Mouse (Mus musculus) thymus, adult 2 months (tissue): ENCODE measurements around the gene Slc25a53.

ENCODE experiments used
- CTCF ChIP-seq: fragments of 200-500 bp; IDR thresholded peaks from 2 replicates; pipeline ENCODE4 v1.5.1; 2012; ENCODE audit warnings: mild to moderate bottlenecking, control low read depth, low read length, moderate library complexity, borderline replicate concordance; ENCODE audit not compliant: control insufficient read depth, poor library complexity, insufficient read depth; ENCODE audit errors: extremely low read depth
- POLR2A ChIP-seq: fragments of 200-500 bp; IDR thresholded peaks from 2 replicates; pipeline ENCODE4 v1.6.1; 2012; ENCODE audit warnings: mild to moderate bottlenecking, low read length, control low read depth, moderate library complexity; ENCODE audit not compliant: control insufficient read depth, poor library complexity, insufficient read depth; ENCODE audit errors: extremely low read depth

DNA sequence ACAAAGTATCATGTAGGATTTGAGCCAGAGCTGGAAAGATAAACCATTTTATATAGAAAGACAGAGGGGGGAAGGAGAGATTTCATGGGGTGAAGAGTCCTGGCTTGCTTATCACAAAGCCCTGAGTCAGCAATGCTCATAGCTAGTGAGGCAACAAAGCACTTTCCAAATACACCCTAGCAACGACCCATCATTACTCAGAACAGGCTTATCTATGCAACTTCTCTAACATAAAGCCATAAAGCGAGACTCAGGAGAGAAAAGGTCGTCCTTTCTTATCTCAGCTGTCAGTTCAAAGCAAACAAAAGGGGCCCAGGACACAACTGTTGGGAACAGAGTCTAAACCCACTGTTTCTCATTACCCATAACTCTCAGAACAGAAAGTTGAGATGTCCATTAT lies 100.1 kb downstream of the Slc25a53 start:
- no peak for TF ChIP-seq CTCF
- TF ChIP-seq POLR2A = no peak
